Mouse (Mus musculus): ENCODE results near the gene Slc30a5. TPM values are rescaled to one million over a fixed set of nuclear protein-coding genes. Genes with fewer than 3 reads are reported as not detected.

Gene Slc30a5
- 30.2 and 31.0 TPM in 2 replicates for polyA plus RNA-seq (2015; fragmentation: Nextera tagmentation; extraction: Ambion mirVana)

- Histone ChIP-seq H3K4me1 (ENCODE audit: control insufficient read depth, insufficient read depth, low read length) (peaks cover 20% of the 10 kb centered on the region), H3K36me3 (ENCODE audit: control insufficient read depth, insufficient read depth, low read length) (no peaks in the 10 kb centered on the region), H3K27ac (ENCODE audit: low read length) (peak within 1 kb of the TSS; percentile 93), H3K9me3 (replicated peaks; ENCODE audit: control insufficient read depth, low read length, poor library complexity, severe bottlenecking) (no peaks in the 10 kb centered on the region), H3K4me2 (ENCODE audit: low read length) (peak within 1 kb of the TSS; percentile 90), H3K4me3 (ENCODE audit: low read depth, low read length) (peak within 1 kb of the TSS; percentile 95), H3K9ac (ENCODE audit: low read depth, low read length) (peak within 1 kb of the TSS; percentile 89), H3K27me3 (ENCODE audit: control insufficient read depth, insufficient read depth, low read depth, low read length) (0 out of 2 replicates have a peak, but pooled peaks cover 3% of the 10 kb centered on the region)
- under 1% methylated on average over 84 of the region's 94 CpGs for WGBS
- ATAC-seq, result peak; percentile 96
Measured at GRCm38 (mm10) chr13:100832741-100833639, at the start of gene Slc30a5. Gene Slc30a5 (minus strand): TSS chr13:100833427.

GRCm38 (mm10) chr13:100881944-100882343 is 48.7 kb upstream of the Slc30a5 start:
- Histone ChIP-seq H3K4me1 (ENCODE audit: control insufficient read depth, insufficient read depth, low read length) (no peaks in the 10 kb centered on the region), H3K36me3 (ENCODE audit: control insufficient read depth, insufficient read depth, low read length) (no peaks in the 10 kb centered on the region), H3K27me3 (ENCODE audit: control insufficient read depth, insufficient read depth, low read depth, low read length) (no peaks in the 10 kb centered on the region), H3K9ac (ENCODE audit: low read depth, low read length) (no peak overlapping the region), H3K4me2 (ENCODE audit: low read length) (no peak overlapping the region), H3K27ac (ENCODE audit: low read length) (no peak overlapping the region), H3K4me3 (ENCODE audit: low read depth, low read length) (no peak overlapping the region), H3K9me3 (replicated peaks; ENCODE audit: control insufficient read depth, low read length, poor library complexity, severe bottlenecking) (no peaks in the 10 kb centered on the region)
- no peak for ATAC-seq
- 94% methylated on average over 2 of the region's 2 CpGs for WGBS

GRCm38 (mm10) chr13:100879806-100880205 is 46.6 kb upstream of the Slc30a5 start:
- H3K9me3 ChIP-seq (replicated peaks; ENCODE audit: control insufficient read depth, low read length, poor library complexity, severe bottlenecking), result no peaks in the 10 kb centered on the region
- no peak overlapping the region for H3K4me3 ChIP-seq (ENCODE audit: low read depth, low read length)
- 66% methylated on average over 3 of the region's 3 CpGs for WGBS
- H3K4me2 ChIP-seq (ENCODE audit: low read length), result no peak overlapping the region
- H3K4me1 ChIP-seq (ENCODE audit: control insufficient read depth, insufficient read depth, low read length), result no peaks in the 10 kb centered on the region; the same call in 1 of the 2 replicates
- no peak overlapping the region for H3K27ac ChIP-seq (ENCODE audit: low read length)
- ATAC-seq, result no peak
- H3K36me3 ChIP-seq (ENCODE audit: control insufficient read depth, insufficient read depth, low read length), result no peaks in the 10 kb centered on the region
- H3K9ac ChIP-seq (ENCODE audit: low read depth, low read length), result no peak overlapping the region
- no peaks in the 10 kb centered on the region for H3K27me3 ChIP-seq (ENCODE audit: control insufficient read depth, insufficient read depth, low read depth, low read length)

GRCm38 (mm10) chr13:100879326-100879725 is 46.1 kb upstream of the Slc30a5 start:
- ATAC-seq, result no peak
- Histone ChIP-seq H3K27ac (ENCODE audit: low read length) (no peak overlapping the region), H3K36me3 (ENCODE audit: control insufficient read depth, insufficient read depth, low read length) (no peaks in the 10 kb centered on the region), H3K27me3 (ENCODE audit: control insufficient read depth, insufficient read depth, low read depth, low read length) (no peaks in the 10 kb centered on the region), H3K9me3 (replicated peaks; ENCODE audit: control insufficient read depth, low read length, poor library complexity, severe bottlenecking) (no peaks in the 10 kb centered on the region), H3K4me2 (ENCODE audit: low read length) (no peak overlapping the region), H3K4me1 (ENCODE audit: control insufficient read depth, insufficient read depth, low read length) (peaks cover 3% of the 10 kb centered on the region; the same call in 1 of the 2 replicates), H3K4me3 (ENCODE audit: low read depth, low read length) (no peak overlapping the region), H3K9ac (ENCODE audit: low read depth, low read length) (no peak overlapping the region)
- WGBS, result 48% methylated on average over 3 of the region's 3 CpGs

- Histone ChIP-seq H3K9ac (ENCODE audit: low read depth, low read length) (no peak overlapping the region), H3K4me3 (ENCODE audit: low read depth, low read length) (no peak overlapping the region), H3K9me3 (replicated peaks; ENCODE audit: control insufficient read depth, low read length, poor library complexity, severe bottlenecking) (no peaks in the 10 kb centered on the region), H3K4me2 (ENCODE audit: low read length) (no peak overlapping the region), H3K36me3 (ENCODE audit: control insufficient read depth, insufficient read depth, low read length) (no peaks in the 10 kb centered on the region), H3K27me3 (ENCODE audit: control insufficient read depth, insufficient read depth, low read depth, low read length) (no peaks in the 10 kb centered on the region), H3K4me1 (ENCODE audit: control insufficient read depth, insufficient read depth, low read length) (peaks cover 3% of the 10 kb centered on the region; the same call in 1 of the 2 replicates), H3K27ac (ENCODE audit: low read length) (no peak overlapping the region)
- ATAC-seq, result no peak
- WGBS, result 87% methylated on average over 3 of the region's 3 CpGs
Measured at GRCm38 (mm10) chr13:100878264-100878663, 45.0 kb upstream of the Slc30a5 start.

- Histone ChIP-seq H3K27ac (ENCODE audit: low read length) (no peak overlapping the region), H3K27me3 (ENCODE audit: control insufficient read depth, insufficient read depth, low read depth, low read length) (no peaks in the 10 kb centered on the region), H3K4me3 (ENCODE audit: low read depth, low read length) (no peak overlapping the region), H3K4me1 (ENCODE audit: control insufficient read depth, insufficient read depth, low read length) (peaks cover 3% of the 10 kb centered on the region; the same call in 1 of the 2 replicates), H3K4me2 (ENCODE audit: low read length) (no peak overlapping the region), H3K36me3 (ENCODE audit: control insufficient read depth, insufficient read depth, low read length) (no peaks in the 10 kb centered on the region), H3K9ac (ENCODE audit: low read depth, low read length) (no peak overlapping the region), H3K9me3 (replicated peaks; ENCODE audit: control insufficient read depth, low read length, poor library complexity, severe bottlenecking) (no peaks in the 10 kb centered on the region)
- 90% methylated on average over 3 of the region's 3 CpGs for WGBS
- ATAC-seq, result no peak
Measured at GRCm38 (mm10) chr13:100877703-100878102, 44.5 kb upstream of the Slc30a5 start.

- no peak for ATAC-seq
- Histone ChIP-seq H3K36me3 (ENCODE audit: control insufficient read depth, insufficient read depth, low read length) (no peaks in the 10 kb centered on the region), H3K4me1 (ENCODE audit: control insufficient read depth, insufficient read depth, low read length) (peaks cover 13% of the 10 kb centered on the region), H3K27me3 (ENCODE audit: control insufficient read depth, insufficient read depth, low read depth, low read length) (no peaks in the 10 kb centered on the region), H3K9me3 (replicated peaks; ENCODE audit: control insufficient read depth, low read length, poor library complexity, severe bottlenecking) (no peaks in the 10 kb centered on the region), H3K27ac (ENCODE audit: low read length) (no peak overlapping the region), H3K9ac (ENCODE audit: low read depth, low read length) (no peak overlapping the region), H3K4me2 (ENCODE audit: low read length) (no peak overlapping the region), H3K4me3 (ENCODE audit: low read depth, low read length) (no peak overlapping the region)
- WGBS, result 77% methylated on average over 4 of the region's 4 CpGs
Measured at GRCm38 (mm10) chr13:100875103-100875502, 41.9 kb upstream of the Slc30a5 start.

- H3K4me3 ChIP-seq (ENCODE audit: low read depth, low read length), result no peak overlapping the region
- H3K9me3 ChIP-seq (replicated peaks; ENCODE audit: control insufficient read depth, low read length, poor library complexity, severe bottlenecking), result no peaks in the 10 kb centered on the region
- ATAC-seq, result no peak
- 49% methylated on average over 3 of the region's 3 CpGs for WGBS
- H3K27ac ChIP-seq (ENCODE audit: low read length), result 0 out of 2 replicates have a peak overlapping the region, but pooled peaks have one; percentile 10
- H3K27me3 ChIP-seq (ENCODE audit: control insufficient read depth, insufficient read depth, low read depth, low read length), result no peaks in the 10 kb centered on the region
- H3K4me1 ChIP-seq (ENCODE audit: control insufficient read depth, insufficient read depth, low read length), result peaks cover 13% of the 10 kb centered on the region
- H3K4me2 ChIP-seq (ENCODE audit: low read length), result no peak overlapping the region
- H3K36me3 ChIP-seq (ENCODE audit: control insufficient read depth, insufficient read depth, low read length), result no peaks in the 10 kb centered on the region
- no peak overlapping the region for H3K9ac ChIP-seq (ENCODE audit: low read depth, low read length)
Measured at GRCm38 (mm10) chr13:100874588-100874987, 41.4 kb upstream of the Slc30a5 start.

- Histone ChIP-seq H3K9ac (ENCODE audit: low read depth, low read length) (no peak overlapping the region), H3K4me3 (ENCODE audit: low read depth, low read length) (no peak overlapping the region), H3K27ac (ENCODE audit: low read length) (no peak overlapping the region), H3K9me3 (replicated peaks; ENCODE audit: control insufficient read depth, low read length, poor library complexity, severe bottlenecking) (no peaks in the 10 kb centered on the region), H3K4me2 (ENCODE audit: low read length) (no peak overlapping the region), H3K27me3 (ENCODE audit: control insufficient read depth, insufficient read depth, low read depth, low read length) (no peaks in the 10 kb centered on the region), H3K4me1 (ENCODE audit: control insufficient read depth, insufficient read depth, low read length) (peaks cover 13% of the 10 kb centered on the region), H3K36me3 (ENCODE audit: control insufficient read depth, insufficient read depth, low read length) (no peaks in the 10 kb centered on the region)
- ATAC-seq, result no peak
- 88% methylated on average over 8 of the region's 8 CpGs for WGBS
Measured at GRCm38 (mm10) chr13:100873530-100873929, 40.3 kb upstream of the Slc30a5 start.

Data from midbrain, embryonic 16.5 days (tissue).